Mouse (Mus musculus): Measurements from ENCODE around the gene Mdfi.

GRCm38 (mm10) chr17:47768707-47769276 is 65.7 kb downstream of the Mdfi start:
- TF ChIP-seq POLR2A (IDR thresholded peaks at IDR 0.05; ENCODE audit: extremely low read depth, insufficient read depth, low read length) (no peak), CTCF (IDR thresholded peaks at IDR 0.05; ENCODE audit: low read depth, low read length) (peak; percentile 46)
